Mouse (Mus musculus): ENCODE data around the gene Cavin3. TPM values are rescaled to one million over a fixed set of nuclear protein-coding genes. Genes with fewer than 3 reads are reported as not detected.

The Cavin3 gene
- polyA plus RNA-seq (2012; rRNA removed) = 21.4 and 27.9 TPM in 2 replicates

DNA sequence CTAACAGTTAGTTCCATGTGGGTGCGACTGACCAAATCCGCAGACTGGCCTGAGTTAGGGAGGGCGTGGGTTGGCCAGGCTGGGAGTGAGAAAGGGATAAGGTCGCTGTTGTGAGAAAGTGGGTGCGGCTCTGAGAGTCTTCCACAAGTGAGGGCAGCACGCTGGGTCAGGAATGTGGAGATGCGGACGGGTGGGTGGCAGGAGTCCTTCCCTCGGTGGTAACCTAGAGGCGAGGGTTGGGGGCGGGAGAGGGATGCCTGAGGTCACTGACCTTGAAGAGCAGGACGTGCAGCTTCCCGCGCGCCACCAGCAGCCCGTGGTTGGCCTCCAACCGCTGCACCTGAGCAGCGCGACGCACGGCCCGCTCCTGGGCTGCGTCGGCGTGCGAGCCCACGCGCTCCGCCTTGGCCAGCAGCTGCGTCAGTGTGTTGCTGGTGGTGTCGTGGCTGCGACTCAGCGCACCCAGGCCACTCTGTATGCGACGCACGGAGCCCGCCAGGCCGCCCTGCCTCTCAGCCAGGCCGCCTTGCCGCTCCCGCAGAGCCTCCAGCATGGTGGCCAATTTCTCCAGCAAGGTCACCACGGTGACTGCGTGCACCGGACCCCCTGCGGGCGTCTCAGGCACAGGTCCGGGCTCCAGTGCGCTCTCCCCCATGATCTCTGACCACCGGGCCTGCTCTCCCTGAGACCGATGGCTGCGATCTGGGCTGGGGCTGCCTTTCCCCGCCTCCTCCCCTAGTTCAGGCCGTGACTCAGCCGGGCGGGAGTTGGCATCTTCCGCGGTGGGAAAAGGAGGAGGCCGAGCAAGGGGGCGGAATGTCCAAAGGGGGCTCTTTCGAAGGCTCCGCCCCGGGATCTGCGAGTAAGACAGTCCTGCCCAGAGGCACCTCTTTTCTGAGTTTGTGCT lies at the start of gene Cavin3:
Cavin3 (minus strand) TSS at position 796 of the 907 bp plus-strand sequence.
- peaks cover 3% of the 10 kb centered on the region for H3K4me1 ChIP-seq (ENCODE audit: control insufficient read depth, insufficient read depth, low read length)
- whole genome bisulfite sequencing = 5% methylated on average over 63 of the region's 63 CpGs
- peak within 1 kb of the TSS; percentile 49 for H3K27ac ChIP-seq (ENCODE audit: insufficient read depth, low read depth, low read length)
- H3K4me3 ChIP-seq (ENCODE audit: insufficient read depth, low read depth, low read length) = peak within 1 kb of the TSS; percentile 50
- TF ChIP-seq CTCF (conservative IDR thresholded peaks at IDR 0.05; ENCODE audit: insufficient read depth, insufficient read length, low read depth, low read length) (no peak), POLR2A (IDR thresholded peaks at IDR 0.05; ENCODE audit: low read depth, low read length) (no peak)
- H3K36me3 ChIP-seq (ENCODE audit: control insufficient read depth, insufficient read depth, low read length) = no peaks in the 10 kb centered on the region
- no peaks in the 10 kb centered on the region for H3K27me3 ChIP-seq (replicated peaks; ENCODE audit: control insufficient read depth, insufficient read depth, low read length)
- peak; percentile 83 for DNase-seq

GRCm38 (mm10) chr7:105528094-105528493 lies 46.0 kb upstream of the Cavin3 start:
- H3K27me3 ChIP-seq (replicated peaks; ENCODE audit: control insufficient read depth, insufficient read depth, low read length) = no peaks in the 10 kb centered on the region
- no peak overlapping the region for H3K4me3 ChIP-seq (ENCODE audit: insufficient read depth, low read depth, low read length)
- DNase-seq = peak; percentile 64
- H3K4me1 ChIP-seq (ENCODE audit: control insufficient read depth, insufficient read depth, low read length) = 0 out of 2 replicates have a peak, but pooled peaks cover 7% of the 10 kb centered on the region
- H3K27ac ChIP-seq (ENCODE audit: insufficient read depth, low read depth, low read length) = no peak overlapping the region
- no peaks in the 10 kb centered on the region for H3K36me3 ChIP-seq (ENCODE audit: control insufficient read depth, insufficient read depth, low read length)
- no peak for TF ChIP-seq POLR2A (IDR thresholded peaks at IDR 0.05; ENCODE audit: low read depth, low read length)
- TF ChIP-seq CTCF (conservative IDR thresholded peaks at IDR 0.05; ENCODE audit: insufficient read depth, insufficient read length, low read depth, low read length) = no peak
- WGBS = 34% methylated on average over 4 of the region's 4 CpGs

DNA sequence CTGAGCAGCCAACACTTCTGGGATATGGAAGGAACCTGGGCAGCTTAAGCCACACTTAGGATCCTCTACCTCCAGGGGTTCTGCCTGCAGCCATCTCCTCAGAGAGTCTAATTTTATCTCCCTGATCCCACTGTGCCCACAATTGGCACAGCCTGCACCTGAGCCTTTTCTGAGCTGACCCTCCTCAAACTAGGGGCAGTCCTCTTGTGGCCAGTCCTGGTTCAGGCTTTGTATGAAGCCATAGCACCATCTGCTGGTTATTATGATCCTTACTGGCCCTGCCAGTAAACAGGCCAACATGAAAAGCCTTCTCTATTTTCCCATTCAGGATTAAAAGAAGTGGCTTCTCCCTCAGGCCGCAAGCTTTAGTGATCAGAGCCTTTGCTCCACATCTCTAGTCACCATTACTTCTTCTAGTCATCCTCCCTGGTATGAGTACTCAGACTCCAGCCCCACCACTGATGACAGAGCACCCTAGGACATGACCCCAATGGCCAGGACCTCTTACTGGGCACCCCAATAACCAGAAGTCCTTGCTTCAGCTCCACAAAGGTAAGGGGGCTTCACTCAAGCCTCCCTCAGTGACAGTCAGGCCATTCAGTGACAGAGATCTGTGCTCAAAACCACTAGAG lies 45.3 kb upstream of the Cavin3 start:
- peak; percentile 67 for DNase-seq
- WGBS = 38% methylated on average over 1 of the region's 1 CpGs
- no peak overlapping the region for H3K4me3 ChIP-seq (ENCODE audit: insufficient read depth, low read depth, low read length)
- no peaks in the 10 kb centered on the region for H3K27me3 ChIP-seq (replicated peaks; ENCODE audit: control insufficient read depth, insufficient read depth, low read length)
- H3K27ac ChIP-seq (ENCODE audit: insufficient read depth, low read depth, low read length) = no peak overlapping the region
- TF ChIP-seq CTCF (conservative IDR thresholded peaks at IDR 0.05; ENCODE audit: insufficient read depth, insufficient read length, low read depth, low read length) (peak; percentile 67), POLR2A (IDR thresholded peaks at IDR 0.05; ENCODE audit: low read depth, low read length) (no peak)
- H3K4me1 ChIP-seq (ENCODE audit: control insufficient read depth, insufficient read depth, low read length) = 0 out of 2 replicates have a peak, but pooled peaks cover 7% of the 10 kb centered on the region
- no peaks in the 10 kb centered on the region for H3K36me3 ChIP-seq (ENCODE audit: control insufficient read depth, insufficient read depth, low read length)

- 0 out of 2 replicates have a peak, but pooled peaks cover 7% of the 10 kb centered on the region for H3K4me1 ChIP-seq (ENCODE audit: control insufficient read depth, insufficient read depth, low read length)
- WGBS = 84% methylated on average over 2 of the region's 2 CpGs
- no peaks in the 10 kb centered on the region for H3K27me3 ChIP-seq (replicated peaks; ENCODE audit: control insufficient read depth, insufficient read depth, low read length)
- H3K36me3 ChIP-seq (ENCODE audit: control insufficient read depth, insufficient read depth, low read length) = no peaks in the 10 kb centered on the region
- DNase-seq = no peak
- TF ChIP-seq CTCF (conservative IDR thresholded peaks at IDR 0.05; ENCODE audit: insufficient read depth, insufficient read length, low read depth, low read length) (no peak), POLR2A (IDR thresholded peaks at IDR 0.05; ENCODE audit: low read depth, low read length) (no peak)
- H3K27ac ChIP-seq (ENCODE audit: insufficient read depth, low read depth, low read length) = no peak overlapping the region
- no peak overlapping the region for H3K4me3 ChIP-seq (ENCODE audit: insufficient read depth, low read depth, low read length)
Measured at GRCm38 (mm10) chr7:105524222-105524621, 42.1 kb upstream of the Cavin3 start.

DNA sequence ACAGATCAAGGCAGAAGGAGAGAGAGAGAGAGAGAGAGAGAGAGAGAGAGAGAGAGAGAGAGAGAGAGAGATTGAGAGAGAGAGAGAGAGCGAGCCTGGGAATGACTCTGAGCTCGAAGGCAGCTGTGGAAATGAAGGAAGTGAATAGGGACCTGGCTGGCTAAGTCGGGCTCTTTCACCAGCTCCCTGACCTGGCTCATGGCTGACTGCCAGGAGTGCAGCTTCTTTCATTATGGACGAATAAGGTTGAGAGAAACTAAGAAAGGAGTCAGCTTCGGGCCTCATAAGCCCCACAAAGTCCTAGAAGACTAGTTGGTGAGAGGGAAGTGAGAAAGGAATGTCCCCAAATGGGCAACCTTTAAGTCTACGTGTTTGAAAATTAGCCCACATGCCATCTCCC lies 38.1 kb upstream of the Cavin3 start:
- no peak for TF ChIP-seq POLR2A (IDR thresholded peaks at IDR 0.05; ENCODE audit: low read depth, low read length)
- TF ChIP-seq CTCF (conservative IDR thresholded peaks at IDR 0.05; ENCODE audit: insufficient read depth, insufficient read length, low read depth, low read length) = no peak
- WGBS = 21% methylated on average over 6 of the region's 6 CpGs
- H3K4me3 ChIP-seq (ENCODE audit: insufficient read depth, low read depth, low read length) = no peak overlapping the region
- H3K4me1 ChIP-seq (ENCODE audit: control insufficient read depth, insufficient read depth, low read length) = peaks cover 5% of the 10 kb centered on the region; the same call in 1 of the 2 replicates
- H3K27me3 ChIP-seq (replicated peaks; ENCODE audit: control insufficient read depth, insufficient read depth, low read length) = no peaks in the 10 kb centered on the region
- no peak overlapping the region for H3K27ac ChIP-seq (ENCODE audit: insufficient read depth, low read depth, low read length)
- DNase-seq = peak; percentile 72
- H3K36me3 ChIP-seq (ENCODE audit: control insufficient read depth, insufficient read depth, low read length) = no peaks in the 10 kb centered on the region

DNA sequence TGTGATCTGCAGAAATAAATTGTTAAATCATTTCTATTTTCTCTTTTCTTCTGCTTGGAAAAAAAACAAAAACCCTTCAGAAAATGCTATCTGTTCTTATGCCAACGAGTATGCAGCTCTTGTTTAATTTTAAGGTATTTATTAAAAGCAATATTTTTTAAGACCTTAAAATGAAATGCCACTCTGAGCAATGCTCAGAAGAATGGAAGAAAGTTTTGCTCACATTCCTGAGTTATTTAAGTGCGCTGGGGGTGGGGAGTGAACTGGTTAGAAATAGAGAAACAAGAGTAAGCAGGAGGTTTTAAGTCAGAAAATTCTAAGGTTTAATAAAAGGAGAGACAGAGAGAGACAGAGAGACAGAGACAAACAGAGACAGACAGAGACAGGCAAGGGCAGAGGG lies 37.7 kb upstream of the Cavin3 start:
- H3K27me3 ChIP-seq (replicated peaks; ENCODE audit: control insufficient read depth, insufficient read depth, low read length) = no peaks in the 10 kb centered on the region
- 64% methylated on average over 2 of the region's 2 CpGs for WGBS
- no peak for DNase-seq
- TF ChIP-seq POLR2A (IDR thresholded peaks at IDR 0.05; ENCODE audit: low read depth, low read length) = no peak
- no peak overlapping the region for H3K4me3 ChIP-seq (ENCODE audit: insufficient read depth, low read depth, low read length)
- H3K36me3 ChIP-seq (ENCODE audit: control insufficient read depth, insufficient read depth, low read length) = no peaks in the 10 kb centered on the region
- H3K4me1 ChIP-seq (ENCODE audit: control insufficient read depth, insufficient read depth, low read length) = peaks cover 5% of the 10 kb centered on the region; the same call in 1 of the 2 replicates
- H3K27ac ChIP-seq (ENCODE audit: insufficient read depth, low read depth, low read length) = no peak overlapping the region

DNA sequence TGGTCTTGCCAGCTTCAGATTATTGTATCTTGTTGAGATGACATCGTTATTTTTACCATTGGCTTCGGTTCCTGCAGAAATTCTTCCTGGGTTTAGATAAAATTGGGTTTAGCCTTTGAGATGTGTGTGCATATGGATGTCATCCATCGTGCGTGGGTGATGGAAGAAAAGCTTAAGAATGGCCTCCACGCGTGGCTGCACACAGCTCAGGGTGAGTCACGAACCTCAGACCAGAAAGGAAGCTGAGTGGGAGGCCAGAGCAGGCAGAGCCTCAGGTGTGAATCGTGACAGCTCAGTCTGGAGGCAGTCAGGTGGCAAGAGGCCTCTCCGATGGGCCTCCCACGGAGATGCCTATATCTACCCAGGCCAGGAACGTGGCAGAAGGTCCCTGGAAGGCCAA lies 37.2 kb upstream of the Cavin3 start:
- TF ChIP-seq POLR2A (IDR thresholded peaks at IDR 0.05; ENCODE audit: low read depth, low read length) (no peak), CTCF (conservative IDR thresholded peaks at IDR 0.05; ENCODE audit: insufficient read depth, insufficient read length, low read depth, low read length) (no peak)
- Histone ChIP-seq H3K36me3 (ENCODE audit: control insufficient read depth, insufficient read depth, low read length) (no peaks in the 10 kb centered on the region), H3K27me3 (replicated peaks; ENCODE audit: control insufficient read depth, insufficient read depth, low read length) (no peaks in the 10 kb centered on the region), H3K27ac (ENCODE audit: insufficient read depth, low read depth, low read length) (no peak overlapping the region), H3K4me3 (ENCODE audit: insufficient read depth, low read depth, low read length) (no peak overlapping the region), H3K4me1 (ENCODE audit: control insufficient read depth, insufficient read depth, low read length) (peaks cover 5% of the 10 kb centered on the region; the same call in 1 of the 2 replicates)
- DNase-seq = no peak
- 54% methylated on average over 11 of the region's 11 CpGs for WGBS
